Mouse (Mus musculus): ENCODE data around the gene Panx1.

The Panx1 gene

GRCm38 (mm10) chr9:15045084-15045669, at the start of gene Panx1:
Panx1 (minus strand) TSS chr9:15045478.
- peak; percentile 76 to 77 for DNase-seq (ENCODE audit: low read depth in 2 of 2, low spot score in 2 of 2)

DNA sequence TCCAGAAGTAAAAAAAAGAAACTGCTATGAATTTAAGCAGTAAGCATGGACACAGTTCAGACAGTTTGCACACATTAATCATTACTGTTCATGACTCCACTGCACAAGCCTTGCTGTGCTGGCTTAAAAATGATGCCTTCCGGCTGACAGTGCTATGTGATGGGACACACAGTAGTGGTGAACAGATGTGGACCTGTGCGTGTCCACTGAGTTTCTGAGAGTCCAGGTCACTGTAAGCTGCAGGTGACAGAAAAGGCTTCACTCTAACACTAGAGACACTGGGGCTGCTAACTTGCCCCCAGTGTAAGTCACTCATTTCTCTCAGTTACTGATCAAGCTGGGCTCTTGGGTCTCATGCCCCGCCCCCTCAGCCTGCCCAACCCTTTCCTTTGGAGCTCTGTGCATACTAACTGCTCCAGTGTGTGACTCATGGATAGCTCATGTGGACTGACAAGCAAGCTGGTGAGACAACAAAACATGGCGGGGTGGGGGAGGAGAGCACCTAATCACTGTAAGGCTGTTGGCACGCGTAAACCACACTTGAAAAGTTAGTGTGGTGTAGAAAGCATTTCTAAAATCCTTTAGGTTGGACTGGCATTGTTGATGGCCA, 23.5 kb upstream of the Panx1 start:
- no peak for DNase-seq (ENCODE audit: low read depth in 2 of 2, low spot score in 2 of 2)

DNA sequence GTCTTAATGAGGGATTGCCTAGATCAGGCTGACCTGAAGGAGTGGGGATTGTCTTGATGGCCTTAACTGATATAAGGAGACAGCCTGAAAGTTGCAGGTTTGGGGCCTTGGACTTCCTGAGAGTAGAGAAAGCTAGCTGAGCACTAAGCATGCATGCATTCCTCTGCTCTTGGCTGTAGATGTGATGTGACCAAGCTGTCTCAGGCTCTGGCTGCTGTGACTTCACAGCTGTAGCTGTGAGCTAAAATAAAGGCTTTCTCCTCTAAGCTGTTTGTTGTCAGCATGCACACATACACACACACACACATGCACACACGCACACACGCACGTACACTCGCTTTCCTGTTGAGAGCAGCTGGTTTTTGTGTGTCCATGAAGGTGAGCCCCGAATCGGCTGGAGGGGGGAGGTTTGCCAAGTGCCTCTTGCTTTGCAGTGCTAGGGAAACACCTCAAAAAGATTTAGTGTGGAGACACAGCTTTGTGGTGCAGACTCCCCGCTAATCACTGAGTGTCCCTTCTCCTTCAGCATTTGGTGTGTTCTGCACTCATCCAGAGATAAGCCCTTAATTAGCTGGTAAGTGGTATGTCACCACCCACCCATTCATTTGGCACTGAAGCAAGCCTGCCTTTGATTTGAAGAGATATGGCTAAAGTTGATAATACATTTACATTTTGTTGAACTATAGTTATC, 22.9 kb upstream of the Panx1 start:
- no peak for DNase-seq (ENCODE audit: low read depth in 2 of 2, low spot score in 2 of 2)

GRCm38 (mm10) chr9:15064176-15064575, 18.9 kb upstream of the Panx1 start:
- no peak for DNase-seq (ENCODE audit: low read depth in 2 of 2, low spot score in 2 of 2)

GRCm38 (mm10) chr9:15060847-15061246, 15.6 kb upstream of the Panx1 start:
- DNase-seq (ENCODE audit: low read depth in 2 of 2, low spot score in 2 of 2) = no peak

DNA sequence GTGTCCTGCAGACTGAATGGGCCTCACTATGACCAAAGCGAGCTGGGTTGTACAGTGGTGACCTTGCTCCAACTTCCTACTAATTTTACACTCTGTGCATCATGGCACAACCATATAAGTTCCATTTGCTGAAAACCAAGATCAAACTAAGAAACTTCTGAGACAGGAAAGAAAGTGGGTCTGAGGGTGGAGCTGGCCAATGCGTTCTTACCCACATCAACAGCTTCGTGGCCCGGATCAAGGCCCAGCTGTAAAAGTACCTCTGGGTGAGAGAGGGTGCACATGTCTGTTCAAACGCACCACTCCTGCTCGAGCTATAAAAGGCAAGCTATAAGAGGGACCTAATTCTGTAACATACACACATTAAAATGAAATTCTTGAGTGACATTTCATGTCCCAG, 14.7 kb upstream of the Panx1 start:
- DNase-seq (ENCODE audit: low read depth in 2 of 2, low spot score in 2 of 2) = peak; percentile 6 to 17

DNA sequence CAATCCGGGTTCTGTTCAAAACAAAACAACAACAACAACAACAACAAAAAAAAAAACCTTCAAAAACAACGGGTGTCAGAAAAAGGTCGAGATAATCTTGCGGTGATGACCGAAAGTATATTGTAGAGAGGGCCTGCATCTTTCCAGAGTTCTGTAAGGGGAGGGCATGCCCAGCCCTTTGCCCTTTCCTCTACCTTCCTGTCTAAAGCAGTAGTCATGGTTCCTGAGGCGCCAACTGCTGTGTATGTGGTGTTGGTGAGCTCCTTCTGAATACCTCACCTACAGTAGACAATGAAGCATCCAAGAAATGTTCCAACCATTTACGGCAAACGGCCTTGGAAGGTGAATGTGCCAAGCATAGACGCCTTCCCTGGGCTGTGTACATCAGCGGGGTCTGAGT, 462 bp upstream of the Panx1 start:
- DNase-seq (ENCODE audit: low read depth in 2 of 2, low spot score in 2 of 2) = no peak

DNA sequence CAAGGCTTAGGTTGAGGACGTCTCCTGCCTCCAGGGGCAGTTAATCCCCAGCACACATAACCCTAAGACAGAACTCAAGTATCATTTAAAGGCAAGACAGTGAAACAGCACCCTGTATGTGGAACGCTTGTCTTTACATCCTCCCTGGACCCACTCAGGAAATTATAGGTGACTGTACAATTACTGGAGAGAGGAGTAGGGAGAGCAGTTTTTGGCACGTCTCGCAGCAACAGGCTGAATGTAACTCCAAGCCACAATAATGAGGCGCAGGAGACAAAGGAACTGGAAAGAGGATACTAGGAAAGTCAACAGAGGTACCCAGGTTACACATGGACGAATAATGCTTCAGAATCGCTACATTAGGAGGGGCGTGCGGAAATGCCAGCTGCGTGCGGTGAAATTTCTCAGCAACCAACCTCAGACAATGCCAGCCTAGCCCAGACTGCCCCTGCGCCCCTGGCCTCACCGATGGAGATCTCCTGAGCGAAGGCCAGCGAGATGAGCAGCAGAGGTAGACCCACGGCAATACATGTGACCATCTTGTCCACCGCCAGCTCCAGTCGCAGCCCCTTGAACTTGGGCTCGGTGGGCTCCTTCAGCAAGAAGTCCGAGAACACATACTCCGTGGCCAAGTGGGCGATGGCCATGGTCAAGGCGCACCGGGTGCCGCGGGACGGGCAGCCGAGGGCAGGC, 741 bp downstream of the Panx1 start:
- no peak for DNase-seq (ENCODE audit: low read depth in 2 of 2, low spot score in 2 of 2)

- DNase-seq (ENCODE audit: low read depth in 2 of 2, low spot score in 2 of 2) = no peak
Measured at GRCm38 (mm10) chr9:15041556-15041955, 3.7 kb downstream of the Panx1 start.

GRCm38 (mm10) chr9:15039848-15040247, 5.4 kb downstream of the Panx1 start:
- no peak for DNase-seq (ENCODE audit: low read depth in 2 of 2, low spot score in 2 of 2)

DNA sequence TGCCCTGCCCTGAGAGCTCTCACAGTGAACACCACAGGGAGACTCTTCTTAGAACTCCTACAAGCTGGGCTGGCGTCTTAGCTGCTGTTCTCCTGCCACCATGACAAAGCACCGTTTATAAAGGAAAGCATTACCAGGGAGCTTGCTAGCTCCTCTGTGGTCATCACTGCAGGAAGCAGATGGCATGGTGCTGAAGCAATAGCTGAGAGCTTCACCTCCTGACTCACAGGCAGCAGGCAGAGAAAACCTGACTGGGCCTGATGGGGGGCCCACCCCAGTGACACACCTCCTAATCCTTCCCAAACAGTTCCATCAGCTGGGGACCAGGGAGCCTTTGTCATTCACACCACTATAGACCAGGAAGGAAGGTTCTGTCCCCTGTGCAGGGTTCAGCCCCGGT, 7.6 kb downstream of the Panx1 start:
- DNase-seq (ENCODE audit: low read depth in 2 of 2, low spot score in 2 of 2) = no peak

- DNase-seq (ENCODE audit: low read depth in 2 of 2, low spot score in 2 of 2) = no peak
Measured at GRCm38 (mm10) chr9:15037237-15037636, 8.0 kb downstream of the Panx1 start.

DNA sequence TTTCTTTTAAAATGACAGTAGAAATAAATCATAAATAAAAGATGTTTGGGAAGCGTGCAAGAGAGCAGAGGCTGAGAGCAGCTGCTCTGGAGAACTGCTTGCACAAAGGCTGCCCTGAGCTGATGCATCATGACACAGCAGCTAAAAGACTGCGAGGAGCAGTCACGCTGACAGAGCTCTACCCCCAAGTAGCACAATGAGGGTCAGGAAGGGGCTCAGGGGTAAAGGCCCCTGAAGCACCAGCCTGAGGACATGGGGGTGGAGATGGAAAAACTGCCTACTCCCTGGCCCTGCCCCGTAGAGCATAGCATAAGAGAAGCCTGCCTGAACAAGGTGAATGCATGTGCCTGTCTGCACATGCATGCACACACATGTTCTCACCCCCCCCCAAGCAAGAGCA, 8.5 kb downstream of the Panx1 start:
- DNase-seq (ENCODE audit: low read depth in 2 of 2, low spot score in 2 of 2) = no peak

- no peak for DNase-seq (ENCODE audit: low read depth in 2 of 2, low spot score in 2 of 2)
Measured at GRCm38 (mm10) chr9:15036405-15036804, 8.9 kb downstream of the Panx1 start.

DNA sequence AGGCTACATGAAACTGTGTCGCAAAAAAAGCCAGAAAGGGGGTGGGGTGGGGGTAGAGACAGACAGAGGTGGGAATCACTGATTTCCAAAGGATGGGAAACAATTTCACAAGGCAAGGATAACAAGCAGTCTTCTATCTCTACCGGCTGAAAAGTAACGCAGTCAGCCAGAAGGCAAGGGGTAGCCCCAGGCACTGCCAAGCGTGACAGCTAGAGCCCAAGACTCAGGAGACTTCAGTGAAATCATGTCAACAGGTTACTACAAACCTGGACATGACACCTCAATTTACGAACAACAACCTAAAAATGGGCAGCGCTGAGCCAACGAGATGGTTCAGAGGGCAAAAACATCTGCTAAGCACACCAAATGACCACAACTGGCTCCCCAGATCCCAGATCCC, 9.3 kb downstream of the Panx1 start:
- no peak for DNase-seq (ENCODE audit: low read depth in 2 of 2, low spot score in 2 of 2)

DNA sequence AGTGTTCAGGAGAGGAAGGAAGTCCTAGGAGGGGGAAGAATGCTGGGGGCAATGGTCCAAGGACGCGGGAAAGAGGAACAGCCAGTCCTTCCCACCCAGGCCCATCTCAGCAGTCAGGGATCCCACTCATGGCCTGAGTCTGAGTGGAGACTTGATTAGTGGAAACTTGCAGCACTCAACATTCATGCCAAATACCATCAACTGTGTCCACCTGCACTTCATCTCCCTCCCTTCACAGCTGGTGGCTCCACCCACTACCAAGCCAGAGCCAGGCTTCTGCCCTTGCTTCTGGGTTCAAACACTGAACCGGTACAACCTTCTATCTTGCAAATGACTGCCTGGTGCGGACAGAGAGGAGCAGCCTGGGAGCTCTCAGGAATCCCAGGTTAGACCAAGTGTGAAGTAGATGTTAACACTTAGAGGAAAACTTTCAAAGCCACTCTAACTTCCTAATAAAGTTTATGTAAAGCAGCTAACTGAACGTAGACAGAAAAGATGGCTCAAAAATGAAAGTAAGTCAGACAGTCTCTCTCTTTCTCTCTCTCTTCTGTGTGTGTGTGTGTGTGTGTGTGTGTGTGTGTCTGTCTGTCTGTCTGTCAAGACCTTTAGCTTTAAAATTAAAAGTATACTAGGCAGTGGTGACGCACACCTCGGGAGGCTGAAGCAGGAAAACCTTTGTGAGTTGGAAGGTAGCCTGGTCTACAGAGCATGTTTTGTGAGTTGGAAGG, 10.6 kb downstream of the Panx1 start:
- peak in 1 of 2 experiments; percentile 41 for DNase-seq (ENCODE audit: low read depth in 2 of 2, low spot score in 2 of 2)

GRCm38 (mm10) chr9:15033568-15034160, 11.6 kb downstream of the Panx1 start:
- no peak for DNase-seq (ENCODE audit: low read depth in 2 of 2, low spot score in 2 of 2)

DNA sequence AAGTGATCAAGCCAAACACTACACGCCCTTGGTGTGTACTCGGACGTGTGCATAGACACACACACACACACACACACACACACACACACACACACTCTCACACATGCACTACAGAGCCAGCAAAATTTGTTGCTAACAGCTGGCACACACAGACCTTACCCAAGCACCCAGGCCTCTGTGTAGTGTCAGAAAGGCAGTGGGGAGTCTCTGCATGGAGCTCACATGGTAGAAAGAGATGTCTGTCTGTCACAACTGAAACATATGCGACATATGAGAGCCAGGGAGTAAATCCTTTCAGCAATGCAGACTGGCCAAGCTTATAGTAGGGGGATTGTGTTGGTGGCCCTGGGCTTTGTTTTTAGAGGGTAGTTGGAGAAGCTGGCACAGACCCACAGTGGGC, 12.5 kb downstream of the Panx1 start:
- DNase-seq (ENCODE audit: low read depth in 2 of 2, low spot score in 2 of 2) = no peak

GRCm38 (mm10) chr9:15030771-15031170, 14.5 kb downstream of the Panx1 start:
- DNase-seq (ENCODE audit: low read depth in 2 of 2, low spot score in 2 of 2) = no peak

DNA sequence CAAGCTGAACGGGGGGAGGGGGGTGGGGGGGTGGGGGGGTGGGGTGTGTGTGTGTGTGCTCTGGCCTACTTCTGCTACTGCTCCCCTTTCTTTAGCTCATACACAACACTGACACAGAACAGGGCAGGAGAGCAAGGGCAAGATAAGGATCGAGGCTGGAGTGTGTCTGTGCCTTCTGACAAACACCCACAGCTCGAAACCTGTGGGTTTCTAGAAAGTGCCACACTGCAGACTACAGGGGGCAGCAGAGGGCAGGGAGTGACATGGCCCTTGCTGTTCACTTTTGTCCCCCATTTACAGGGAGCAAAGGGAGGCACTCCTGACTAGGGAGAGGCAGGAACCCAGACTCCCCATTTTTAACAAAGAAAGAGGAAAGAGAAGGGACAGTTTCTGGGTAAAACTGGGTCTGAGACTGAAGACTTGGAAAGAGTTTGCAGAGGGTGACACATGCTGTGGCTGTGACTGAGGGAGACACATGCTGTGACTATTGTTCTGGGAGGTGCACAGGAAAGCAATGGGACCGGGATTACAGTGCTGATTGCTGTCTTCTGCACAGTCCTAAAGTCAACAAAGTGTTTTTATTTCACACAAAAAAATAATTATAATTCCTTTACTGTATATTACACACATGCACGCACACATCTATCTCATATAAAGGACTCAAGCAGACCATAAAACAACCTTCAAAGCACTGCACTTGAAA, 16.1 kb downstream of the Panx1 start:
- DNase-seq (ENCODE audit: low read depth in 2 of 2, low spot score in 2 of 2) = peak; percentile 49 to 65
